Mouse (Mus musculus) adrenal gland, postnatal 36 days (tissue): ENCODE data around the gene Slc38a4. TPM values are rescaled to one million over a fixed set of nuclear protein-coding genes. Genes with fewer than 3 reads are reported as not detected.

Source experiments
- DNase-seq, 2 experiments: peaks; one replicate each; pipeline ENCODE4 v3.0.0; 2021; ENCODE audit warnings: mixed read lengths in 1 of 2
- total RNA-seq, 2 experiments: library from RNA; stranded (reverse); gene quantifications; 2 replicates each; pipeline ENCODE4 v1.2.3; 2021

Slc38a4 gene
- total RNA-seq, 2 experiments from 2014 or later, result 3.4 to 6.0 TPM

DNA sequence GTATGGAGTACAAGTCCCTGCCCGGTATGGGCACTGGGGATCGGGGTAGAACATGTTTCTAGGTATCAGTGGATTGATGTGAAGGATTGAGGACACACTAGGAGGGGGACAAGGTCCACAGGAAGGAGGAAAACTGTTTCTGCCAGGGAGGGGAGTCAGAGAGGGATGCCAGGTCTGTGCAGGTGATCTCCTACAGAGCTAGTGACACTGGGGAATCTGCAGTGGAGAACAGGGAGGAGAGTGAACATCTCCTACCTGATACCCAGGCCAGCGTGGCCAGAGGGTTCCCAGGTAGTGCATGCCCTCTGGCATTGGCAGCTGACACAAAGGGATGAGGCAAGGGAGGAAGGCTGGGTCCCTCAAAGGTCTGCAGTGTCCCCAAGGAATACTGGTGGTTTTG, 89.4 kb downstream of the Slc38a4 start:
- no peak for DNase-seq

DNA sequence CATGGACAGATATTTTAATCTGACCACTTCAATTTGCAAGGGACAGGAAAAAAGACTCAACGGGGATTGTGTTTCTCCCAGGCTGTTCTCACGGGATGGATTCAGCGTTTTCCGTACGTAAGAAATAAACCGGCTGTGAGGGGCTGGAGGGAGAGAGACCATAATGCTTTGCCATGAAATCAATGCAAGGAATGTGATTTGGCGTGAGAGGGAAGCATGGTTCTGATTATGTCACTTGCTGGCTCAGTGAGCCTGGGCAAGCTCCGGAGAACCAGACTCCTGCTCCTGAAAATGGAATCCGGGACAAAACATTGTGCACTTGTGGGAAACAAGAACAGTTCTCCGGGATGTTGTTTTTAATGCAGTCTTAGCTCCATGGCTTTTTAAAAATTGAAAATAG, 92.0 kb downstream of the Slc38a4 start:
- no peak for DNase-seq

DNA sequence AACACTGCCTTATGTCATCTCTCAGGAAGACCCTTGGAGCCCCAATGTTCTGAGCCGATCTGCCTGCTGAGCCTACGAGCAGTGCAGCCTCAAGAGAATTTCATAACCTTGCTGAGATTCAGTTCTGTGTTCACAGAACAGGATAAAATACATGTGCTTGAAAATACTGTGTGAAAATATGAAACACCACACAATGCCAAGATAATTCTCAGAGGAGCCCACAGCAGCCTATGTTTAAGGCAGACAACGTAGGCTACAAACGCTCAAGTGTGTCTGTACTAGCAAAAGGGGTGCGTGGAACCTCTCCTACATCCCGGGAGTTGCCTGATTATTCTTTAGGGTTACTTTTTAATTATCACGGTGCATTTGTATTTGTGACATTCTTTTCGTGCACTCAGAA, 92.4 kb downstream of the Slc38a4 start:
- no peak for DNase-seq

DNA sequence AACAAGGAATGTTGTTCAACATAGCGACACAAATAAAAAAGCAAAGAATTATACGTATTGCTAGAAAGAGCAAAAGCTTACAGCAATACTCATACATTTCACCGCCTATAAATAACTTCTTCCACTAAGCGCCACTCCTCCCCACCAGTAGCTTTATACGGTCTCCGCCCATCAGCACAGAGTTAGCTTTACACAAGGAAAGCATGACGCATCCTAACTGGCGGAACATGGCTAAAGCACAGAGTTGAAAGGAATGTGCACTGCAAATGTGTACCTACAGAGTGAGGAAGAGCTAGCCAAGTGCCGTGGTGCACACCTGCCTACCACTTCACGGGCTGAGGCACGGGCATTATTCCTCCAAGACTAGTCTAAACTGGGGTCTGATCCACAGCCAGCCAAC, 95.4 kb downstream of the Slc38a4 start:
- DNase-seq, result no peak

DNA sequence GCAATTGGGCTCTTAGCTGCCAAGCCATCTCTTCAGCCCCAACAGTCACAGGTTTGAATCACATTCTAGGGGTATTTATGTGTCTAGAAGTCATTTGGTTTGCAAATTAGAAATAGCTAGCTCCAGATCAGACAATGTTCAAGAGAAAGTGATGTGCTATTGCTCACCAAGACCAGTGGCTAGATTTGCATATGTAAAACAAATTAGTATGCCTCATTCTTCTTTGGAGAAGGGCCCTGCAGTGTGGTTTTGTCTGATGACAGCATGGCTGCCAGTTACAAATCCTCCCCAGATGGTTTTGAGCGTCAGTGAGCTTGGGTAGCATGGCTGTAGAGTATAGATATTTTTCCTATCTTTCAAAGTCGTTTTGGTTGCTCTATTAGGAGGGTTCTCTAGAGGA, 96.5 kb downstream of the Slc38a4 start:
- no peak for DNase-seq

DNA sequence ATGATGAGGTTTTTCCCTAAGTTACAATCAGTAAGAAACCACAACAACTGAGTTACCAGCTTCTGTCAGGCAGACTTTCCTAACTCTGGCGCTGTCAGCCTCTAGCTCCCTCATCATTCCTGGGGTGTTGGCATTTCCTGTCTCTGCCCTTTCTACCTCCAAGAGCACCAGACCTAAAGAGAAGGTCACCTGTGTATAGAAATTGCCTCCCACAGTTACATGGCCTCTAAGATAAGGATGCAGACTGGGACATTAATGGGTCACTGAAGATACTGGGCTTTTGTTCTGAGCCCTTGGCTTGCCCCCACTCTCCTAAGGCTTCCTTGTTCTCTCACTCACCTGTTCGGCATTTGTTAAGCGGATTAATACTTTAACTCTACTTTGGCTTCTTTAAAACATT, 99.1 kb downstream of the Slc38a4 start:
- no peak for DNase-seq

DNA sequence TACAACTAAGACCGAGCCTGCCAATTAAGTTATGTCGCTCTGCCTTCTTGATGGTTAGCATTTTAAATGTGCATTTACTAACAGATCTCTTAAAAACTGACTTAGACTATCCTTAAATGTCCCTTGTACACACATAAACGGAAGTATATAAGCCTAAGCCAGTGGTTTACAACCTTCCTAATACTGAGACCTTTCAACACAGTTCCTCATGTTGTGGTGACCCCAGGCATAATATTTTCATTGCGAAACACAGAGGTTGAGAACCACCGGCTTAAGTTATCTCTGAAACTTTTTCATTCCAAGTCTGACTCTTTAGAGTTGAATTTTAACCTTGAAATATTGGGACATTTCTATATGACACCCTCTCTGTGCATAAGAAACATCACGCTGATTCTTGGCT, 101.4 kb downstream of the Slc38a4 start:
- no peak for DNase-seq

DNA sequence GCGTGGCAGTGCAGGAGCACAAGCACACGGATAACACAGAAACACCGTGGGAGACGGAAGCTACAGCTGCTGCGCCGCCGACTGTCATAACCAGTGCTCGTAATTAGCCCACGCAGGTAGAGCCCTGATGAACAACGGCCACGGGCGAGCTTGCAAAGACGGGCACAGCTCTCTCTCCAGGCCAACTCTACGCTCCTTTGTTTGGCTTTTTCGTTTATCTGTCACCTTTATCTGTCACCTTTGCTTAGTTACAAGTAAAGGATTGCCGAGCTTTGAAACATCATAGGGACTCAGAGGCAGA, 101.9 kb downstream of the Slc38a4 start:
- no peak for DNase-seq

DNA sequence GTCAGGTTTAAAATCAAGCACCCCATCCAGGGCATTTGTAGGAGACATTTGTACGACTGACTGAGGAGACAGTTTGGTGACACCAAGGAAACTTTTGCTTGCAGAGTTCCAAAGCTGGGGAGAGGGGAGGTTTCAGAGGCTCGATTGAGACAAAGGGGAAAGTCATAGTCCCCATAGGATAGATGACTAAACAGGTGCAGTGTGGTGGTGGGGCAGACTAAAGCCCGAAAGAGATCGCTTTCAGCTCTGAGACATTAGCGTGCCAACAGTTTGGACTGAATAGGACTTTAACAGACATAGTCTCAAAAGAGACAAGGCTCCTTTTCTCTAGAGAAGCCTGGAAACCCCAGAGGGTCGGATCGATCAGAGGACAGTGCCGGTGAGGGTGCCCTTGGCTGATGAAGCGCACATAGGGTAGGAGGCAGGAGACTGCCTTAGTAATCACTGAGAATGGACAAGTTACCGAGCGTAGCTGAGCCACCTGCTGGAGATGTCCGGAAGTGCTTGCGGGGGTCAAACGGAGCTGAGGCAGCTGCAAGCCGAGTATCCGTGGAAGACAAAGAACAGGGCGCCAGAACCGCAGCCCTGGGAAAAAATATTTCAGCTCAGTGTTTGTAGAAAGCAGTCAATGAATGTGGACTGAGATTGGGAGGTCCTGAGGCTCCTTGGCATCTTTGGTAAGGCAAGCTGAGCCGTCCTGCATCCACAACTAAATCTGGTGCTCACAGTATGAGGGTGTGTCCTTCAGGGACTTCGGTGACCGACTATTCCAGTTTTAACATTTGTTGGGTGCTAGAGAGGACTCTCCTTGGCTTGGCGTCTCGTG, 102.4 kb downstream of the Slc38a4 start:
- peak; percentile 66 to 77 for DNase-seq

DNA sequence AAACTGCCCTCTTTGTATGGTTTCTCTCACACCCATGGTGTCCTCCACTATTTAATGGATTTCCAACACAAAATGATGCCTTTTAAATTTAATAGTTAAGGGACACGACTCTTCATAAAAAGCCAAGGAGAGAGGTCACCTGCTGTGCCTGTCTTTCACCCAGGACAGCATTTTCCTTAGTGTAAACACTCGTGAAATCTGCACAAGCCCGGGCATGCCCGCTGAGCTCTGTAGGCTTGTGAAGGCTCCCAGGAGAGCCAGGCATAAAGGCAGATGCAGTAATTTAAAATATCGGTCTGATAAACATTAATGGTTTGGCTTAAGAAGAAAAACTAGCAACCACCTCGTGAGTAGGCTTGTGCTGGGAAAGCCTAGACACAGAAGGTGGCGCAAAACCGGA, 103.3 kb downstream of the Slc38a4 start:
- no peak for DNase-seq

DNA sequence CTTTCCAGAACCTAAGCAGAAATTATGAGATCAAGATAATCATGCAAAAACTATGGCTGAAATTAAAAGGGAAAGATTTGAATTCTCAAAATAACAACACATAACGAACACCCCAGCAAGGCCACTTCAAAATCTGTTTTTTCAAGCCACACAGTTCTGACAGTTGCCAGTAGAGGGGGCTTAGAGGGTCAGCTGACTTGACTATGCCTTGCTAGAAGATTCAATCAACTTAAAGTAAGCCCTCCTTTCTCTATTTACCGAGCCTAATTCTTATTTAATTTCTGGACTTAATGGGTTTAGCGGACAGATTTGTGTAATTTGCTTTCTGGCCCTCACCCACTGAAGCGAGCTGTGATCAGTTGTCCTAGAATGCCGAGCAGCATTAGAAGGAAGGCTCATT, 104.0 kb downstream of the Slc38a4 start:
- no peak for DNase-seq

DNA sequence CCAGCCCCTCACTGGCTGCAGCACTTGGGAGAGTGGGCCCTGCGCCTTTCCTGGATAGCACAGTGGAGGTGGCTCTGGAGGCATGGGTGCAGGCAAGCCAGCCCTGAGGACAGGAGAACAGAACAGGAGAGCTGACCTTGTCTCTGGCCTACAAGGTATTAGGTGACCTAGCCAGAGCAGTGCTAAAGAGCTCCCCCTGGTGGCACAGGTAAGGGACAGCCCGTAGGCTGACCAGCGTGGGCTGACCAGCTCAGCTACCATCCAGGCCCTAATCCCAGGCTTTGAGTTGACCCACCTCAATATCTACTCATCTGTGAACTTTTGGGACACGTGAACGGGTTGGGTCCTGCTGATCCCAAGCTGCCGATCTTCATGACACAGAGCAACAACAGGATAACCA, 107.3 kb downstream of the Slc38a4 start:
- peak; percentile 19 to 63 for DNase-seq

Other genes with a start within 250 kb of the Slc38a4 start
- 10 to 100 TPM; 21.9 to 27.4 TPM for gene Pced1b, start 191.2 kb upstream of the Slc38a4 start, total RNA-seq
- 10 to 100 TPM in 1 of 2 experiments, 1 to 10 TPM in 1; 7.0 to 12.0 TPM for gene Amigo2, start 191.3 kb upstream of the Slc38a4 start, total RNA-seq